Mouse (Mus musculus) MEL (cell line): ENCODE measurements around the gene Lao1.

Source experiments
- EP300 ChIP-seq, 2 experiments: IDR thresholded peaks; 2 replicates each; pipeline ENCODE4 v1.6.1; 2011; ENCODE audit warnings: improper control_type of control experiment in 2 of 2, low read length in 2 of 2, low read depth in 1 of 2, mild to moderate bottlenecking in 1 of 2
- MAX ChIP-seq: IDR thresholded peaks from 2 replicates; pipeline ENCODE4 v1.6.1; 2011; ENCODE audit warnings: low read length, improper control_type of control experiment
- MXI1 ChIP-seq: IDR thresholded peaks from 2 replicates; pipeline ENCODE4 v1.6.1; 2011; ENCODE audit warnings: mild to moderate bottlenecking, low read depth, low read length, improper control_type of control experiment
- POLR2A ChIP-seq, 2 experiments: IDR thresholded peaks; 2 replicates each; pipeline ENCODE4 v1.6.1; 2011 to 2012; ENCODE audit warnings: low read length in 2 of 2, mild to moderate bottlenecking in 2 of 2, control low read depth in 1 of 2, improper control_type of control experiment in 1 of 2, low read depth in 1 of 2, moderate library complexity in 1 of 2; ENCODE audit not compliant: control insufficient read depth in 1 of 2, insufficient read depth in 1 of 2, poor library complexity in 1 of 2
- POLR2AphosphoS2 ChIP-seq: IDR thresholded peaks from 2 replicates; pipeline ENCODE4 v1.6.1; 2011; ENCODE audit warnings: low read length, improper control_type of control experiment
- UBTF ChIP-seq: IDR thresholded peaks from 2 replicates; pipeline ENCODE4 v1.6.1; 2012; ENCODE audit warnings: low read depth, mild to moderate bottlenecking, inconsistent platforms, low read length, improper control_type of control experiment, moderate library complexity, borderline replicate concordance; ENCODE audit not compliant: insufficient read depth

DNA sequence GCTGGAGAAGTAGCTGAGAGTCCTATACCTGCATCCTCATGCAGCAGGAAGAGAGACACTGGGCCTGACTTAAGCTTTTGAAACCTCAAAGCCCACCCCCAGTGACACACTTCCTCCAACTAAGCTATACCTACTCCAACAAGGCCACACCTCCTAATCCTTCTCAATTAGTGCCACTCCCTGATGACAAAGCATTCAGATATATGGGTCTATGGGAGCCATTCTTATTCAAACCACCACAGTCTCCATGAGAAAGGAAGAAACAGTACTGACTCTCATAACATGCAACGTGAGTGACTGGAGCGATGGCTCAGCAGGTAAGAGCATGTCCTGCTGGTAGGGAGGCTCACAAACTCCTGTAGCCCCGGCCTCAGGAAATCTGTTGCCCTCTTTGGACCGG, 23.9 kb downstream of the Lao1 start:
- TF ChIP-seq UBTF (no peak), MAX (no peak), POLR2A (IDR thresholded peaks at IDR 0.05; ENCODE audit: control insufficient read depth in 1 of 2, insufficient read depth in 1 of 2, low read depth in 1 of 2, low read length in 2 of 2, poor library complexity in 1 of 2) (no peak), EP300 (IDR thresholded peaks at IDR 0.05; ENCODE audit: low read depth in 1 of 2, low read length in 2 of 2) (no peak), POLR2AphosphoS2 (no peak), MXI1 (no peak)
